Mouse (Mus musculus) ES-E14 (cell line): ENCODE measurements at regions not wholly inside any gene's neighbourhood (a gene's known extent, or its start where the extent isn't known, plus 50 kb on each side); places are given as distances from the start of the nearest gene placed in this dataset.

Experiments used
- HCFC1 ChIP-seq: IDR thresholded peaks from 2 replicates; pipeline ENCODE4 v1.6.1; 2012; ENCODE audit warnings: low read length, inconsistent platforms, borderline replicate concordance; ENCODE audit not compliant: insufficient read depth
- ZNF384 ChIP-seq: IDR thresholded peaks from 2 replicates; pipeline ENCODE4 v1.6.1; 2012; ENCODE audit warnings: low read depth, low read length, inconsistent platforms

DNA sequence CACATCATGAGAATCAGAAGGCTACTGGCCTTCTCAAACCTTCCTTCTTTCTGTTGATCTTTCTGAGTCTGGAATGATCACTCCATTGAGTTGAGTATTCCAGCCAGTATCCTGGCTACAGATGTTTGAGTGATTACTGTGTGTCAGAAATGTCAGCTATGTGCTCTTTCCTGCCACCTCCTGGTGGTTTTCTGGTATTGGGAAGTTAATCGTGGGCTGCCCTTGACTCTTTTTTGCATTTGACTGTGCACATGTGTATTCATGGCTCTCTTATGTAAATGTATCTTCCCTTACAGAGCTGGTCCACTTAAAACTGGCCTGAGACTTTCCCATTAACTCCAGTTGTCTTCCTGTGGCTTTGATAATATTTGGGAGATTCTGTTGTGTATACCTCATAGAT lies 86.6 kb upstream of the Vmn1r26 start:
- no peak for TF ChIP-seq ZNF384
- no peak for TF ChIP-seq HCFC1
